Mouse (Mus musculus) intestine, postnatal 0 days (tissue): Measurements from ENCODE around the gene Chrnb1. TPM values are rescaled to one million over a fixed set of nuclear protein-coding genes. Genes with fewer than 3 reads are reported as not detected.
A peak's percentile ranks its signal among the peaks of the same experiment; 100 is the strongest.

Experiments used
- ATAC-seq: fragments of 200-750 bp; cut with Nextera tagmentation; 2 replicates; pipeline ENCODE4 v1.8.0; 2017; ENCODE audit warnings: mild to moderate bottlenecking, moderate TSS enrichment, moderate library complexity
- H3K27ac ChIP-seq: fragments of 300-500 bp; sonication (generic); 2 replicates; pipeline ENCODE4 v1.5.1; 2014; ENCODE audit warnings: mild to moderate bottlenecking, low read depth, low read length, moderate library complexity
- H3K27me3 ChIP-seq: fragments of 300-500 bp; sonication (generic); replicated peaks from 2 replicates; pipeline ENCODE4 v1.6.1; 2014; ENCODE audit warnings: low read length, mixed read lengths; ENCODE audit not compliant: control insufficient read depth, insufficient read depth
- H3K36me3 ChIP-seq: fragments of 300-500 bp; sonication (generic); 2 replicates; pipeline ENCODE4 v1.6.1; 2014; ENCODE audit warnings: mild to moderate bottlenecking, moderate library complexity; ENCODE audit not compliant: control insufficient read depth, insufficient read depth
- H3K4me1 ChIP-seq: fragments of 300-500 bp; sonication (generic); replicated peaks from 2 replicates; pipeline ENCODE4 v1.6.1; 2014; ENCODE audit warnings: antibody characterized with exemption, low read length, mixed read lengths; ENCODE audit not compliant: control insufficient read depth, insufficient read depth
- H3K4me2 ChIP-seq: fragments of 300-500 bp; sonication (generic); replicated peaks from 2 replicates; pipeline ENCODE4 v1.6.1; 2014; ENCODE audit warnings: low read depth, mild to moderate bottlenecking, moderate library complexity
- H3K4me3 ChIP-seq: fragments of 300-500 bp; sonication (generic); 2 replicates; pipeline ENCODE4 v1.5.1; 2014; ENCODE audit warnings: low read depth, low read length
- H3K9ac ChIP-seq: fragments of 300-500 bp; sonication (generic); 2 replicates; pipeline ENCODE4 v1.6.1; 2014; ENCODE audit warnings: mild to moderate bottlenecking, low read depth, low read length
- H3K9me3 ChIP-seq: fragments of 300-500 bp; sonication (generic); 2 replicates; pipeline ENCODE4 v1.6.1; 2016; ENCODE audit warnings: mixed run types; ENCODE audit not compliant: control insufficient read depth
- CTCF ChIP-seq: sonication (generic); IDR thresholded peaks from 2 replicates; pipeline ENCODE4 v1.5.1; 2016; ENCODE audit warnings: low read depth, mild to moderate bottlenecking, control low read depth, antibody characterized with exemption, moderate library complexity
- WGBS: fragments of 180-500 bp; shearing (Covaris S2); extraction: QIAGEN DNeasy Blood & Tissue Kit; methylation state at CpG from one replicate; pipeline ENCODE4 v1.1.7; 2014; 5-methylcytosine and 5-hydroxymethylcytosine counted together
- polyA plus RNA-seq: library from polyadenylated mRNA; unstranded; fragments of >200 nt; fragmentation: Nextera tagmentation; extraction: Ambion mirVana; gene quantifications from 2 replicates; pipeline ENCODE4 v1.2.1, GENCODE M21; 2015

Gene Chrnb1
- polyA plus RNA-seq, 1 experiment from 2014 or later: 2.8 TPM

- Histone ChIP-seq H3K4me3 (peak overlapping the region; percentile 55), H3K36me3 (no peaks in the 10 kb centered on the region), H3K27ac (peak overlapping the region; percentile 5; the same call in 1 of the 2 replicates), H3K4me1 (peaks cover 13% of the 10 kb centered on the region; the same call in 1 of the 2 replicates), H3K4me2 (peak overlapping the region; percentile 90), H3K27me3 (peaks cover 13% of the 10 kb centered on the region; the same call in 1 of the 2 replicates), H3K9me3 (no peaks in the 10 kb centered on the region), H3K9ac (peak overlapping the region; percentile 46)
- no peak for ATAC-seq
- 1% methylated on average over 33 of the region's 33 CpGs for WGBS
- no peak for TF ChIP-seq CTCF
These were observed 6.9 kb upstream of the Chrnb1 start for GRCm38 (mm10) chr11:69802648-69803105.

GRCm38 (mm10) chr11:69801379-69801977 is 5.7 kb upstream of the Chrnb1 start, which contains the start of gene Fgf11:
Gene Fgf11, minus strand, starts transcription at chr11:69801857.
- peaks cover 13% of the 10 kb centered on the region; the same call in 1 of the 2 replicates for H3K27me3 ChIP-seq
- H3K4me2 ChIP-seq: peak within 1 kb of the TSS; percentile 90
- no peak for TF ChIP-seq CTCF
- 3% methylated on average over 33 of the region's 33 CpGs for WGBS
- peak within 1 kb of the TSS; percentile 5 for H3K27ac ChIP-seq
- H3K9me3 ChIP-seq: no peaks in the 10 kb centered on the region
- H3K4me1 ChIP-seq: peaks cover 13% of the 10 kb centered on the region; the same call in 1 of the 2 replicates
- no peak for ATAC-seq
- H3K9ac ChIP-seq: peak within 1 kb of the TSS; percentile 46
- H3K36me3 ChIP-seq: no peaks in the 10 kb centered on the region
- H3K4me3 ChIP-seq: peak within 1 kb of the TSS; percentile 55

GRCm38 (mm10) chr11:69800392-69801197 is 4.9 kb upstream of the Chrnb1 start:
- Histone ChIP-seq H3K4me2 (peak overlapping the region; percentile 90), H3K27ac (no peak overlapping the region), H3K4me1 (peaks cover 16% of the 10 kb centered on the region; the same call in 1 of the 2 replicates), H3K9ac (peak overlapping the region; percentile 46), H3K4me3 (peak overlapping the region; percentile 46), H3K9me3 (no peaks in the 10 kb centered on the region), H3K27me3 (peaks cover 13% of the 10 kb centered on the region; the same call in 1 of the 2 replicates), H3K36me3 (no peaks in the 10 kb centered on the region)
- 5% methylated on average over 36 of the region's 36 CpGs for WGBS
- ATAC-seq: no peak
- TF ChIP-seq CTCF: no peak

GRCm38 (mm10) chr11:69800138-69800391 is 4.3 kb upstream of the Chrnb1 start:
- peaks cover 13% of the 10 kb centered on the region; the same call in 1 of the 2 replicates for H3K27me3 ChIP-seq
- no peaks in the 10 kb centered on the region for H3K36me3 ChIP-seq
- no peak for ATAC-seq
- WGBS: 29% methylated on average over 11 of the region's 11 CpGs
- no peak overlapping the region for H3K9ac ChIP-seq
- peaks cover 18% of the 10 kb centered on the region; the same call in 1 of the 2 replicates for H3K4me1 ChIP-seq
- H3K4me3 ChIP-seq: no peak overlapping the region; the same call in 1 of the 2 replicates
- H3K27ac ChIP-seq: no peak overlapping the region
- H3K4me2 ChIP-seq: peak overlapping the region; percentile 90
- TF ChIP-seq CTCF: no peak
- no peaks in the 10 kb centered on the region for H3K9me3 ChIP-seq

DNA sequence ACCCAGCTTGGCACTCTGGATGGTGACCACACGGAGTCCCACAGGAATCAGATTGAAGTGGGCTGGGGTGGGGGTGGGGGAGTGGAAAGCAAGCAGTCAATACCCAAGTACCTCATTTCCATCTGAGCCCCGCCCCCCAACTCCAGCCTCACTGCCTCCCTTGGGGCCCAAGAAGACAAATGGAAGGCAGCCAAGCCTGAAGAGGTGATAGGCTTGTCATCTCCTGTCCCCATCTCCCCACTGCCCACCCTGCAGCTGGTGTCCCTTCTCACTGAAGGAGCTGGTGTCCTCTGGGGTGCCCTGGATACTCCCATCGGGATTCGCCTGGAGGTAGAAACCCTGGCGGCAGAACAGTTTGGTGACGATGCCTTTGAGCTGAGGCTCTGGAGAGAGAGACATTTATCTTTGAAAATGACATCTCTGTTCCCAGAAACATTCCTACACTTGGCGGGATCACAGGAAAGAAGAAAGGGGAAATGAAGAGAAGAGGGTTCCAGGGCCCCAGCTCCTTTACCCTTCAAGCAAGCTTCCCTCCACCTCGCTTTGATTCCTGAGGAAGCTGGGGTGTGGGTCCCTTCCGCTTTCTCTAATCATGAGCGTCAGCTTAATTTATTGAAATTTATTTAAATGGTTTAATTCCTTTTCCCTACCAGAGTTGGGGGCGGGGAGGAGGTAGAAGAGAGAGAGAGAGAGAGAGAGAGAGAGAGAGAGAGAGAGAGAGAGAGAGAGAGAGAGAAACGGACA is 3.8 kb upstream of the Chrnb1 start:
- H3K9me3 ChIP-seq: no peaks in the 10 kb centered on the region
- no peak for TF ChIP-seq CTCF
- no peak overlapping the region for H3K27ac ChIP-seq
- peaks cover 18% of the 10 kb centered on the region; the same call in 1 of the 2 replicates for H3K4me1 ChIP-seq
- H3K36me3 ChIP-seq: no peaks in the 10 kb centered on the region
- no peak for ATAC-seq
- peak overlapping the region; percentile 90; the same call in 1 of the 2 replicates for H3K4me2 ChIP-seq
- 48% methylated on average over 12 of the region's 12 CpGs for WGBS
- H3K4me3 ChIP-seq: no peak overlapping the region
- H3K27me3 ChIP-seq: peaks cover 13% of the 10 kb centered on the region; the same call in 1 of the 2 replicates
- no peak overlapping the region for H3K9ac ChIP-seq

- Histone ChIP-seq H3K4me1 (peaks cover 18% of the 10 kb centered on the region; the same call in 1 of the 2 replicates), H3K4me2 (no peak overlapping the region), H3K36me3 (no peaks in the 10 kb centered on the region), H3K4me3 (no peak overlapping the region), H3K27ac (no peak overlapping the region), H3K9me3 (no peaks in the 10 kb centered on the region), H3K9ac (no peak overlapping the region), H3K27me3 (peaks cover 13% of the 10 kb centered on the region; the same call in 1 of the 2 replicates)
- WGBS: 88% methylated on average over 7 of the region's 7 CpGs
- ATAC-seq: no peak
- TF ChIP-seq CTCF: no peak
These were observed 2.2 kb upstream of the Chrnb1 start for GRCm38 (mm10) chr11:69797924-69798323.
